Mouse (Mus musculus) spleen, embryonic (tissue): ENCODE results near the gene Crbn.

Source experiments
- CTCF ChIA-PET: fragments of 350-600 bp; sonication (Branson Sonifier 250); formaldehyde crosslinking; loops from one replicate; lab custom pipeline; 2022; lab: Charles Lee

The Crbn gene

GRCm38 (mm10) chr6:106765892-106766291 lies 34.0 kb downstream of the Crbn start:
- CTCF ChIA-PET, result no interaction called here

DNA sequence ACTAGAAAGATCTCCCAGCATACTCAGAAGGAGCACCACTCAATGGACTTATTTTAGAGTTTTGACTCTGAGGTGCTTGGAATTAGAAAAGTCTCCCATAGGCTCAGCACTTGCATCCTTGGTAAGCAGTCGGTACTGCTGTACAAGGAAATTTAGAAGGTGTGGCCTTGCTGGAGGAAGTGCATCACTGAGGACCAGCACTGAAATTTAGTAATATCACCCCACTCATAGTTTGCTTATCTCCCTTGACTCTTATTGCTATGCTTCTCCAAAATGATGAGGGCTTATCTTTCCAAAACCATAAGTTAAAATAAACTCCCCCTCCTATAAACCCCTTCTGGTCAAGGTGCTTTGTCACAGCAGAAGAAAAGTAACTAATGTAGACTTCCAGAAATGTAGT lies 38.4 kb downstream of the Crbn start:
- CTCF ChIA-PET, result no interaction called here

GRCm38 (mm10) chr6:106760473-106761218 lies 39.2 kb downstream of the Crbn start:
- CTCF ChIA-PET, result interaction anchor here (1.0 kb wide), 1 partner anchor 34 kb away, joined by 5 read pairs; no protein-coding TSS in a partner anchor

GRCm38 (mm10) chr6:106758299-106758698 lies 41.6 kb downstream of the Crbn start:
- CTCF ChIA-PET, result interaction anchor here (0.7 kb wide), 1 partner anchor 21 kb away, joined by 4 read pairs; no protein-coding TSS in a partner anchor

- CTCF ChIA-PET, result no interaction called here
These were observed 49.6 kb downstream of the Crbn start for GRCm38 (mm10) chr6:106750291-106750690.

DNA sequence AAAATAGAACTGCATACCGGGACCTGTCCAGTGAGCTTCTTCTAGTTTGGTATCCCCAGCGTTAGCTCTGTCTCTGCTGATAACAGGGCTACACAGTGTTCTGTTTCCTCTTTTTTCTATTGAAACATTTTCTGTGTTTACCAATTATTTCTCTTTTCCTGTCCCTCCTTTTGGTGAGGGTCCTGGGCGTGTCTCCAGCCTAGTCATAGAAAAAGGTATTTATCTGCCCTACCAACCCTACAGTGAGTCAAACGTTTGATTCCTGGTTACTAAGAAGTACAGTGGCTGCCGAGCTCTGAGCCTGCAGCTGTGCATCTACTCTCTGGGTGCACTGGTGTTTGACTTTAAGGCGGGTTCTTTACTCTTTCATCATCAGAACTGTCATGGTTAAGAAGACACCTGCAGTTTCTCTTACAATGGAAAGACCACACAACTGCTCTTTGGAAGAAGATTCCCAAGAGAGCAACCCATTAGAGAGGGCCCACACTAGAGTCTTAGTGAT lies 50.9 kb downstream of the Crbn start, which contains the start of gene Il5ra:
Il5ra (minus strand) TSS at position 151 of the 502 bp plus-strand sequence.
- CTCF ChIA-PET, result interaction anchor here (0.5 to 0.6 kb wide), 2 partner anchors 9 to 82 kb away, joined by 3 to 4 read pairs; no protein-coding TSS in a partner anchor

DNA sequence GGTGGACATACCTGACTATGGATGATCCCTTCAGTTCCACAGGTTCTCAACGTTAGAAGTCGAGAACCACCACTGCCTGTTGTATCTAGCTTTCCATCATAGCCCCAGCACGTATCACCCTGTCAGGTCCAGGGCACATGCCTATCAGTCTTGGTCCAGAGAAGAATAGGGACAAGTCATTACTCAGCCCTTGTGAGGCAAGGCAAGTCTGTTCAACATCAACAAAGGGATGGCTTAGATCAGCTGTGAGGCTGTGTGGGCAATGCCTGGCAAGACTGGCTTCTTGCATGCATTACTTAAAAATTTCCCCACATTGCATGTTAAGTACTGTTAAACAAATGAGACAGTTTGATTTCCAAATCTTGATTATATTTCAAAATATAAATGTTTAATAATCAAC lies 52.1 kb downstream of the Crbn start:
- CTCF ChIA-PET, result no interaction called here

DNA sequence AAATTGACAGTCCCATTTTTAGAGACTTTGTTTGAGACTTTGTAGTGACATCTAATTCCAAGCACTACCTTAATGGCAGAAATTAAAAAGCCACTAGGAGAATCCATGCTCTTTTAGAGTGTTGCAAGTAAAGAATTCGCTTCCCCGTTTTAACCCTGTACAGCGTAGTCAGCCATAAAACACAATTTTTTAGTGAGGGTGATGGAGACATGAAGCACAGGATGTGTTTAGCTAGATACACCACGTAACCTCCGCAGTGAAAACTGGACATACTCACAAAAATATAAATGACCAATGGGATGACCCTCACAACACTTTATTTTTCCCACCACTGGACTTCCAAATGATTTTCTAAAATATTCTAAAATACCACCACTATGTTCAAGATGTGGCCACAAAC lies 52.6 kb downstream of the Crbn start:
- CTCF ChIA-PET, result no interaction called here

- CTCF ChIA-PET, result interaction anchor here (0.8 kb wide), 1 partner anchor 26 kb away, joined by 3 read pairs; no protein-coding TSS in a partner anchor
These were observed 54.0 kb downstream of the Crbn start for GRCm38 (mm10) chr6:106745673-106746394.

DNA sequence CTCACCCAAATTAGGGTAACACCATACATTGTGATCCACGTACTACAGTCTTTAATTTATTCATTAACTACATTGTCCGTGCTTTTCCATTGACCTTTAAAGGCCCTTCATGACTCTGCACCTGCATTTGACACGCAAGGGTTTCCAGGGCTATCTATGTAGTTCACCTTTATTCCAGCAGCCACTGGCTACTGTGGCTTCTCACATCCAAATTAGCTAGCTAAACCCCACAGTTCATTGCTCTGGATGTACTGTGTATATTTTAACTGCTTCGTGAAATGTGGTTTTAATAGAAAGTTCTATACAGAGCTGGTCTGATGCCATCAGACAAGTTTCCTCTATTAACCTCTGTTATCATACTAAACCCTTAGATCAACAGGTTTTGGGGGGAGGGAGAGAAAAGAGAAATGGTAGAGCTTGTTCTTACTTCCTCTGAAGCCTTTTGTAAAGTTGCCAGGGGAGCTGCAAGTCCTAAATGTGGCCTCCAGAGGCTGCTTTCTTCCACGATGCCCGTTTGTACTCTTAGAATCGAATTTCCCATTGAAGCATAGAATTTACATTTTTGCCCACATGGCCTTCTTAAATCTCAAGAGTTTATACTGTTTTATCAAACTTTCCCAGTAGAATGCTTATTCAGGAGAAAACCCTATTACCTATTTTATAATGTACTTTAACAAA lies 56.2 kb downstream of the Crbn start:
- CTCF ChIA-PET, result no interaction called here

GRCm38 (mm10) chr6:106740244-106740825 lies 59.5 kb downstream of the Crbn start:
- CTCF ChIA-PET, result interaction anchor here (0.6 kb wide), 1 partner anchor 8 kb away, joined by 4 read pairs; no protein-coding TSS in a partner anchor

- CTCF ChIA-PET, result no interaction called here
These were observed 61.6 kb downstream of the Crbn start for GRCm38 (mm10) chr6:106738229-106738628.

DNA sequence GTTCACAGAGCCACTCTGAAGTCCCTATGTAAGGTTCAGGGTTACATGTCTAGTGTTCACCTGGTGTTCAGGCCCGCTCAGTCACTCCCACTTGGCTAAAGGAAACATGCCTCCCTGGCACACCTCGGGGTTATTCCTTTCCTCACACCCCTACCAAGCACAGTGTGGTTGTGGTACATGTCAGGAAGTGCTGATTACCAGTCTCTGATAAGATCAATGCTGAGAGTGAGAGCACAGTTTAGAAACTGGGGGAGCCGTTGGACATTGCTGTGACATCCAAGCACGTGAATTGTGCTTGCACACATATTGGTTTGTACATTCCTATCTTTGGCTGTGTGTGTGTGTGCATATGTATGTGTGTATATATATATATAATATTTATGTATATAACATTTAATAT lies 67.3 kb downstream of the Crbn start:
- CTCF ChIA-PET, result no interaction called here
